ENCODE assay signal across 9 mouse cellular contexts in the genomic region with DNA sequence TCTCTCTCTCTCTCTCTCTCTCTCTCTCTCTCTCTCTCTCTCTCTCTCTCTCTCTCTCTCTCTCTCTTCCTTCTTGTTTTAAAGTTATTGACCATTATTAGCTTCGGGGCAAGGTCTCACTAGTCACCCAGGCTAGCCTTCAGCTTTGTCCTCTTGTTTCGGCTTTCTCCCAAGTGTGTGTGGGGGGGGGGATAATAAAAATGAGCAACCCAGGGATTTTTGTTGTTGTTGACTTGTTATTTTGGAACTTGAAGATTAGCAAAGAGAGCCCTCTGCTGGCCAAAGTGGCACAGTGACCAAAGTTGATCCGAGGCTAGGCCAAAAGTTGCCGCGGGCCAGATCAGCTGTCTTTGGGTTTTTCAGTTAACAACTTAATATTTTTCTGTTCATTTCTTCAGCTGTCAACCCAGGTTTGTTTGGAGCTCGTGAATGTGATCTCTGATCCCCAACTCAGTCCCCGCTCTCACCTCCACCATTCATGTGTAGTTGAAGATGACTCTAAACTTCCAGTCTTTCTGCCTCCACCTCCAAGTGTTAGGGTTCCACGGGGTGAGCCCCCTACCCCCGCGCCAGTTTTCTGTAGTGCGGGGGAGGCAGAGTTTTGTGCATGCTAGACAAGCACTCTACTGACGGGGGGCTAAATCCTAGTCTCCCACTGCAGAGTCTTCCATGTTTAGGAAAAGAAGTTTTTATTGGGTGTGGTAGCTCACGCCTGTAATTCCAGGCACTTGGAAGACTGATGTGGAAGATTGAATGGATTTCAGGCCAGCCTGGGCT. TPM values are rescaled to one million over a fixed set of nuclear protein-coding genes. Genes with fewer than 3 reads are reported as not detected.
DNase-seq lines count a peak whose midpoint lies in the region; ATAC-seq and TF ChIP-seq lines count a peak whose summit lies in the region.
"Had no signal": no experiment of that assay in that cellular context is flagged by ENCODE, and none has a peak within 500 bp of the region (broad histone marks: within the 10 kb centered on the region; RNA-seq: fewer than 3 reads in every experiment).

No protein-coding gene starts in this region.

- ATAC-seq in kidney, embryonic 14.5 days (ENCODE audit: low FRiP score, low TSS enrichment): no peak
- peak; percentile 26; the same call in 1 of the 2 replicates for ATAC-seq in forebrain, embryonic 14.5 days
- ATAC-seq in hindbrain, postnatal 0 days: peak; percentile 53
- ATAC-seq in limb, embryonic 11.5 days (ENCODE audit: insufficient number of reproducible peaks, low FRiP score, low TSS enrichment, low read depth): no peak

- no peak for TF ChIP-seq POLR2A in kidney, adult 2 months (IDR thresholded peaks at IDR 0.05; ENCODE audit: low read depth, low read length)

- H3K27me3 ChIP-seq in kidney, adult 2 months (replicated peaks; ENCODE audit: control insufficient read depth, insufficient read depth, low read length): no peaks in the 10 kb centered on the region
- no peaks in the 10 kb centered on the region for H3K27me3 ChIP-seq in kidney, embryonic 14.5 days (ENCODE audit: control insufficient read depth, insufficient read depth, low read length)
- no peaks in the 10 kb centered on the region for H3K27me3 ChIP-seq in forebrain, embryonic 14.5 days (replicated peaks; ENCODE audit: control insufficient read depth, insufficient read depth, low read length)
- no peaks in the 10 kb centered on the region for H3K27me3 ChIP-seq in hindbrain, postnatal 0 days (ENCODE audit: insufficient read depth, low read length)
- H3K27me3 ChIP-seq in limb, embryonic 11.5 days (ENCODE audit: control insufficient read depth, insufficient read depth, low read length): no peaks in the 10 kb centered on the region
- H3K27me3 ChIP-seq: stomach, embryonic 15.5 days had no signal

- no peaks in the 10 kb centered on the region for H3K9me3 ChIP-seq in kidney, embryonic 14.5 days (ENCODE audit: control insufficient read depth, low read length)
- no peaks in the 10 kb centered on the region for H3K9me3 ChIP-seq in forebrain, embryonic 14.5 days (replicated peaks; ENCODE audit: control insufficient read depth, low read length)
- no peaks in the 10 kb centered on the region for H3K9me3 ChIP-seq in hindbrain, postnatal 0 days (ENCODE audit: low read length)
- H3K9me3 ChIP-seq in limb, embryonic 11.5 days (ENCODE audit: control insufficient read depth, low read length): no peaks in the 10 kb centered on the region
- H3K9me3 ChIP-seq: stomach, embryonic 15.5 days had no signal

- peak; percentile 73 for TF ChIP-seq CTCF in kidney, adult 2 months (conservative IDR thresholded peaks at IDR 0.05; ENCODE audit: insufficient read depth, insufficient read length, low read depth, low read length)
- TF ChIP-seq CTCF in hindbrain, postnatal 0 days (IDR thresholded peaks at IDR 0.05; ENCODE audit: low read depth): peak; percentile 75

- H3K4me1 ChIP-seq in kidney, adult 2 months (ENCODE audit: control insufficient read depth, insufficient read depth, low read length): no peaks in the 10 kb centered on the region; the same call in 1 of the 2 replicates
- H3K4me1 ChIP-seq in kidney, embryonic 14.5 days (ENCODE audit: control insufficient read depth, insufficient read depth, low read length): 0 out of 2 replicates have a peak, but pooled peaks cover 7% of the 10 kb centered on the region
- H3K4me1 ChIP-seq in forebrain, embryonic 14.5 days (ENCODE audit: control insufficient read depth, insufficient read depth, low read length): no peaks in the 10 kb centered on the region
- no peaks in the 10 kb centered on the region for H3K4me1 ChIP-seq in hindbrain, postnatal 0 days (ENCODE audit: insufficient read depth, low read length)
- H3K4me1 ChIP-seq in limb, embryonic 11.5 days (ENCODE audit: control insufficient read depth, insufficient read depth, low read length): no peaks in the 10 kb centered on the region
- H3K4me1 ChIP-seq: stomach, embryonic 15.5 days had no signal

- H3K36me3 ChIP-seq in kidney, adult 2 months (ENCODE audit: control insufficient read depth, insufficient read depth, low read length): no peaks in the 10 kb centered on the region
- peaks cover 3% of the 10 kb centered on the region; the same call in 1 of the 2 replicates for H3K36me3 ChIP-seq in kidney, embryonic 14.5 days (ENCODE audit: control insufficient read depth, insufficient read depth, low read length)
- peaks cover 24% of the 10 kb centered on the region for H3K36me3 ChIP-seq in forebrain, embryonic 14.5 days (ENCODE audit: control insufficient read depth, insufficient read depth, low read length)
- no peaks in the 10 kb centered on the region for H3K36me3 ChIP-seq in hindbrain, postnatal 0 days (ENCODE audit: insufficient read depth, low read length)
- H3K36me3 ChIP-seq in limb, embryonic 11.5 days (ENCODE audit: control insufficient read depth, insufficient read depth, low read length): no peaks in the 10 kb centered on the region
- H3K36me3 ChIP-seq: stomach, embryonic 15.5 days had no signal

- no peak overlapping the region for H3K9ac ChIP-seq in kidney, embryonic 14.5 days (ENCODE audit: low read depth, low read length)
- no peak overlapping the region for H3K9ac ChIP-seq in forebrain, embryonic 14.5 days (ENCODE audit: low read length)
- H3K9ac ChIP-seq in hindbrain, postnatal 0 days (replicated peaks; ENCODE audit: low read length): no peak overlapping the region
- no peak overlapping the region for H3K9ac ChIP-seq in limb, embryonic 11.5 days (ENCODE audit: low read length)
- H3K9ac ChIP-seq: stomach, embryonic 15.5 days had no signal

- no peak overlapping the region for H3K27ac ChIP-seq in kidney, adult 2 months (ENCODE audit: insufficient read depth, low read depth, low read length)
- H3K27ac ChIP-seq in kidney, embryonic 14.5 days (ENCODE audit: low read depth, low read length): no peak overlapping the region
- H3K27ac ChIP-seq in forebrain, embryonic 14.5 days (ENCODE audit: low read depth, low read length): no peak overlapping the region
- no peak overlapping the region for H3K27ac ChIP-seq in hindbrain, postnatal 0 days
- H3K27ac ChIP-seq in limb, embryonic 11.5 days (replicated peaks; ENCODE audit: low read depth, low read length): no peak overlapping the region
- H3K27ac ChIP-seq: stomach, embryonic 15.5 days had no signal

- no peak overlapping the region for H3K4me2 ChIP-seq in kidney, embryonic 14.5 days (replicated peaks; ENCODE audit: low read depth, low read length)
- H3K4me2 ChIP-seq in forebrain, embryonic 14.5 days (ENCODE audit: low read length): no peak overlapping the region
- no peak overlapping the region; the same call in 1 of the 2 replicates for H3K4me2 ChIP-seq in hindbrain, postnatal 0 days (ENCODE audit: low read depth, low read length)
- no peak overlapping the region for H3K4me2 ChIP-seq in limb, embryonic 11.5 days (ENCODE audit: low read depth, severe bottlenecking)
- H3K4me2 ChIP-seq: stomach, embryonic 15.5 days had no signal

- peak; percentile 86 for DNase-seq in kidney, adult 2 months
- DNase-seq in c-Kit-positive CD71-positive TER-119-negative erythroid progenitor cells, embryonic 14.5 days (ENCODE audit: low read depth): peak; percentile 73
- DNase-seq in forebrain, embryonic 14.5 days (ENCODE audit: low spot score): peak; percentile 82
- peak; percentile 83 for DNase-seq in hindbrain, postnatal 0 days (ENCODE audit: low spot score)
- DNase-seq in limb, embryonic 11.5 days (ENCODE audit: low spot score): peak; percentile 70
- peak; percentile 68 to 78 for DNase-seq in natural killer cell, adult 2 months (ENCODE audit: low spot score in 2 of 2)
- peak; percentile 33 for DNase-seq in testis, postnatal 14 days (ENCODE audit: low spot score)

- WGBS in kidney, adult 2 months: 36% methylated on average over 13 of the region's 13 CpGs
- WGBS in kidney, embryonic 14.5 days: 41% methylated on average over 13 of the region's 13 CpGs
- WGBS in forebrain, embryonic 14.5 days: 49% methylated on average over 13 of the region's 13 CpGs
- WGBS in hindbrain, postnatal 0 days: 41% methylated on average over 13 of the region's 13 CpGs
- 43% methylated on average over 13 of the region's 13 CpGs for WGBS in limb, embryonic 11.5 days

- H3K4me3 ChIP-seq in kidney, adult 2 months (ENCODE audit: insufficient read depth, low read depth, low read length): peak overlapping the region; percentile 35; the same call in 1 of the 2 replicates
- no peak overlapping the region for H3K4me3 ChIP-seq in kidney, embryonic 14.5 days (ENCODE audit: low read length)
- no peak overlapping the region for H3K4me3 ChIP-seq in forebrain, embryonic 14.5 days (ENCODE audit: low read depth, low read length)
- H3K4me3 ChIP-seq in hindbrain, postnatal 0 days (ENCODE audit: low read length): no peak overlapping the region
- H3K4me3 ChIP-seq in limb, embryonic 11.5 days (ENCODE audit: low read depth, low read length): no peak overlapping the region
- H3K4me3 ChIP-seq: stomach, embryonic 15.5 days had no signal

RNA-seq across cellular contexts. Expression of a gene that starts 27.3 kb away (rescaled TPM):
- 15.9 and 17.1 TPM in 2 replicates for polyA plus RNA-seq in kidney, adult 2 months (2012; rRNA removed)
- polyA plus RNA-seq in kidney, embryonic 14.5 days (2014; fragmentation: Nextera tagmentation; extraction: Ambion mirVana): 14.5 and 15.3 TPM in 2 replicates
- polyA plus RNA-seq in forebrain, embryonic 14.5 days (2014; fragmentation: Nextera tagmentation; extraction: Ambion mirVana): 58.8 and 63.3 TPM in 2 replicates
- total RNA-seq in hindbrain, postnatal 0 days (2014; rRNA removed): 33.2 and 44.7 TPM in 2 replicates
- polyA plus RNA-seq in hindbrain, postnatal 0 days (2015; fragmentation: Nextera tagmentation; extraction: Ambion mirVana): 26.3 and 30.2 TPM in 2 replicates
- 13.7 and 16.1 TPM in 2 replicates for polyA plus RNA-seq in limb, embryonic 11.5 days (2014; fragmentation: Nextera tagmentation; extraction: Ambion mirVana)

RNA-seq across cellular contexts. Expression of a gene that starts 34.0 kb away (rescaled TPM):
- polyA plus RNA-seq in kidney, adult 2 months (2012; rRNA removed): 0.72 and 0.79 TPM in 2 replicates
- 4.4 and 4.6 TPM in 2 replicates for polyA plus RNA-seq in kidney, embryonic 14.5 days (2014; fragmentation: Nextera tagmentation; extraction: Ambion mirVana)
- polyA plus RNA-seq in forebrain, embryonic 14.5 days (2014; fragmentation: Nextera tagmentation; extraction: Ambion mirVana): 3.5 and 4.8 TPM in 2 replicates
- 6.3 and 7.0 TPM in 2 replicates for total RNA-seq in hindbrain, postnatal 0 days (2014; rRNA removed)
- polyA plus RNA-seq in hindbrain, postnatal 0 days (2015; fragmentation: Nextera tagmentation; extraction: Ambion mirVana): 4.2 and 4.8 TPM in 2 replicates
- 3.0 and 3.4 TPM in 2 replicates for polyA plus RNA-seq in limb, embryonic 11.5 days (2014; fragmentation: Nextera tagmentation; extraction: Ambion mirVana)

RNA-seq across cellular contexts. Expression of a gene that starts 49.1 kb away (rescaled TPM):
- 6.4 and 7.9 TPM in 2 replicates for polyA plus RNA-seq in kidney, adult 2 months (2012; rRNA removed)
- 12.1 and 13.1 TPM in 2 replicates for polyA plus RNA-seq in kidney, embryonic 14.5 days (2014; fragmentation: Nextera tagmentation; extraction: Ambion mirVana)
- polyA plus RNA-seq in forebrain, embryonic 14.5 days (2014; fragmentation: Nextera tagmentation; extraction: Ambion mirVana): 42.4 and 46.2 TPM in 2 replicates
- 33.2 and 43.7 TPM in 2 replicates for total RNA-seq in hindbrain, postnatal 0 days (2014; rRNA removed)
- polyA plus RNA-seq in hindbrain, postnatal 0 days (2015; fragmentation: Nextera tagmentation; extraction: Ambion mirVana): 33.7 and 33.9 TPM in 2 replicates
- 8.9 and 9.8 TPM in 2 replicates for polyA plus RNA-seq in limb, embryonic 11.5 days (2014; fragmentation: Nextera tagmentation; extraction: Ambion mirVana)

Comparison
In these comparisons a context has a peak if more than half of its experiments do, and no peak if none do; other contexts are left out.
1. DNase-seq: peak in every context shown above with its lines; median percentile 86 in kidney, adult 2 months; 83 in hindbrain, postnatal 0 days; 82 in forebrain, embryonic 14.5 days; 73 in c-Kit-positive CD71-positive TER-119-negative erythroid progenitor cells, embryonic 14.5 days; 73 in natural killer cell, adult 2 months; 70 in limb, embryonic 11.5 days; 33 in testis, postnatal 14 days.
2. ATAC-seq: peak in forebrain, embryonic 14.5 days (single experiment) and hindbrain, postnatal 0 days (single experiment); none in kidney, embryonic 14.5 days (single experiment) and limb, embryonic 11.5 days (single experiment).